Mouse (Mus musculus): ENCODE results near the gene Pagr1b. TPM values are rescaled to one million over a fixed set of nuclear protein-coding genes. Genes with fewer than 3 reads are reported as not detected.

Gene Pagr1b
- polyA plus RNA-seq, 1 experiment from 2014 or later, result not detected

DNA sequence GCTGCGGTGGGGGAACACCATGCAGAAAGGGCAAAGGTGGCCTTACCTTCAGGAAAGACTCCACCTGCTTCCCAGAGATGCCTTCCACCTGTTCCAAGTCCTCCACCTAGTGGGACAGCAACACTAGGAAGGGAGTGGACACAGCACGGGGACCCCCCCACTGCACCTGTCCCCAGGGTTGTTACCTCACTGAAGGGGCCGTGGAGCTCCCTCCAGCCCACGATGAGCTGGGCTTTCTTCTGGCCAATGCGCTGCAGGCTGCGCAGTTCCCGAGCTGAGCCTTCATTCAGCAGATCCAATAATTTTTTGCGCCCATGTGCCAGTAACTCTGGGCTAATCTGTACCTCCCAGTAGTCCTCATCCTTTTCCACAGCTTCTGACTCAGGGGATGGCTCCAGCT, 11.6 kb upstream of the Pagr1b start:
- 44% methylated on average over 8 of the region's 8 CpGs for WGBS
- Histone ChIP-seq H3K9ac (ENCODE audit: low read depth, low read length) (peak overlapping the region; percentile 55), H3K36me3 (ENCODE audit: control insufficient read depth, insufficient read depth) (peaks cover 45% of the 10 kb centered on the region), H3K9me3 (ENCODE audit: control insufficient read depth) (no peaks in the 10 kb centered on the region), H3K4me3 (ENCODE audit: low read depth, low read length) (peak overlapping the region; percentile 79), H3K4me1 (replicated peaks; ENCODE audit: control insufficient read depth, insufficient read depth, low read length) (peaks cover 6% of the 10 kb centered on the region; the same call in 1 of the 2 replicates), H3K4me2 (replicated peaks; ENCODE audit: low read depth) (peak overlapping the region; percentile 90), H3K27ac (ENCODE audit: low read depth, low read length) (peak overlapping the region; percentile 96), H3K27me3 (replicated peaks; ENCODE audit: control insufficient read depth, insufficient read depth, low read length) (no peaks in the 10 kb centered on the region)
- ATAC-seq, result no peak
- no peak for TF ChIP-seq CTCF (IDR thresholded peaks at IDR 0.05; ENCODE audit: low read depth)

DNA sequence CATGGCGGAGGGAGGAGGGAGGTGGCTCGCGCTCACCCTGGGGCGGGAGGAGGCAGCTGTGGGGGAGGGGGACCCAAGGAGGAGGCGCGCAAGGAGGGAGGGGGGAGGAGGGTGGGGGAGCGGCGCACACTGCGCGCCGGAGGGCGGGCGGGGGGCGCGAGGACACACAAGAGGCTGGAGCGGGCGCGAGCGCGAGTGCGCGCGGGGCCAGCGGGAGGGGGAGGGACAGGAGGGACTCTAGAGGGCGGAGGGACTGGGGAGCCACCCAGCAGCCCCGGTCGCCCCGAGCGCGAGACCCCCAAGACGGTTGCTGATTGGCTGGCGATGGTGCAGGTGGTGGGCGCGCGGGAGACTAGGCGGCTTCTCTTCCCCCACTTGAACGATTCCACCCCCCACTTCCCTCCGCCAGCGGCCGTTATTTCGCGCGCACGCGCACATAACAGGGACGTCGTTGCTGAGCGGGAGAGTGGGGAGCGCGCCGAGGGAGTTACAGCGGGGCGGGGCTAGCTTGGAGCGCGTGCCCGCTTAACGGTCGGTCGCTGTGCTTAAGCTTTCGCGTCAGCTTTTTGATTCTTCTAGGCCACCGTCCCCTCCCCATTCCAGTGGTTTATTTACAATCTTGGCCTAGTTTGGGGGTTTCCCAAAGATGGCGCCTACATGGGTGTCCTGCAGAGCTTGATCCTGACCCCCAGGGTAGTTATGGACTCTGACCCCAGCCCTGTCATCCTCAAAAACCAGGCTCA, 10.9 kb upstream of the Pagr1b start, which contains the start of gene Maz:
Gene Maz (minus strand): TSS at position 54 of the 743 bp plus-strand sequence.
- peak within 1 kb of the TSS; percentile 90 for H3K4me2 ChIP-seq (replicated peaks; ENCODE audit: low read depth)
- H3K27me3 ChIP-seq (replicated peaks; ENCODE audit: control insufficient read depth, insufficient read depth, low read length), result no peaks in the 10 kb centered on the region
- no peaks in the 10 kb centered on the region for H3K9me3 ChIP-seq (ENCODE audit: control insufficient read depth)
- TF ChIP-seq CTCF (IDR thresholded peaks at IDR 0.05; ENCODE audit: low read depth), result no peak
- peaks cover 45% of the 10 kb centered on the region for H3K36me3 ChIP-seq (ENCODE audit: control insufficient read depth, insufficient read depth)
- ATAC-seq, result peak; percentile 85
- H3K4me1 ChIP-seq (replicated peaks; ENCODE audit: control insufficient read depth, insufficient read depth, low read length), result peaks cover 6% of the 10 kb centered on the region; the same call in 1 of the 2 replicates
- peak within 1 kb of the TSS; percentile 79 for H3K4me3 ChIP-seq (ENCODE audit: low read depth, low read length)
- H3K27ac ChIP-seq (ENCODE audit: low read depth, low read length), result peak within 1 kb of the TSS; percentile 96
- peak within 1 kb of the TSS; percentile 78 for H3K9ac ChIP-seq (ENCODE audit: low read depth, low read length)
- WGBS, result under 1% methylated on average over 51 of the region's 63 CpGs

DNA sequence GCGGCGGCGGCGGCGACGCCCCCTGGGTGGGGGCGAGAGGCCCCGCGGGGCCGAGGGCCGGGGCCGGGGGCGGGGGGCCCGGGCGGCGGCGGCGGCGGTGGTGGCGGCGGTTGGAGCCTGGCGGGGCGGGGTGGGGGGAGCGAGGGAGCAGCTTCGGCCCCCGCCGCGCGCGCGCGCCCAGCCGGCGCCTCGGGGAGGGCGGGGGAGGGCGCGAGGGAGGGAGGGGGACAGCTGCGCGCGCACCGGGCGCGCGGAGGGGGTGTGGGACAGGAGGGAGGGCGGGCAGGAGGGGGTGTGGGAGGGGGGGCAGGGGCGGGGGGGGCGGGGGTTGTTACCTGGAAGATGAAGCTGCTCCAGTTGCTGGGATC, 10.3 kb upstream of the Pagr1b start:
- TF ChIP-seq CTCF (IDR thresholded peaks at IDR 0.05; ENCODE audit: low read depth), result no peak
- peaks cover 41% of the 10 kb centered on the region for H3K36me3 ChIP-seq (ENCODE audit: control insufficient read depth, insufficient read depth)

DNA sequence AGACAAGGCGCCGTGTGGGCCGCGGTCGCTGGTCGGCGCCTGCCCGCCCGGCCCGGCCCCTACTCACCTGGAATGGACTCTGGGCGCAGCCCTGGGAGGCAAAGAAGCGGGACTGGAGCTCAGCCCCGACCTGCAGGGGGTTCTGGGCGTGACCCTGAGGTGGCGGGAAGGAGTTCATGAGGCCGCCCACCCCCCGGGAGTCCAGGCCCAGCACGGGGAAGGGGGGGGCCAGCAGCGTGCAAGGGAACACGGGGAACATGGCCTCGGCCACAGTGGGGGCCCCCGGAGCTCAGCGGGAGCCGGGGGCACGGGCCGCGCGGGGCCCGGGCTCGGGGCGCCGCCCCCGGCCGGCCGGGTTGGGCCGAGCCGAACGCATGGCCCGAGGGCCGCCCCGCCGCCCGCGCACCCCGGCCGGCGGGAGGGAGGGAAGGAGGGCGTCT, 9.9 kb upstream of the Pagr1b start:
- Histone ChIP-seq H3K27ac (ENCODE audit: low read depth, low read length) (peak overlapping the region; percentile 96), H3K36me3 (ENCODE audit: control insufficient read depth, insufficient read depth) (peaks cover 37% of the 10 kb centered on the region), H3K27me3 (replicated peaks; ENCODE audit: control insufficient read depth, insufficient read depth, low read length) (no peaks in the 10 kb centered on the region), H3K9ac (ENCODE audit: low read depth, low read length) (peak overlapping the region; percentile 78), H3K4me2 (replicated peaks; ENCODE audit: low read depth) (peak overlapping the region; percentile 90), H3K4me1 (replicated peaks; ENCODE audit: control insufficient read depth, insufficient read depth, low read length) (peaks cover 14% of the 10 kb centered on the region; the same call in 1 of the 2 replicates), H3K9me3 (ENCODE audit: control insufficient read depth) (no peaks in the 10 kb centered on the region), H3K4me3 (ENCODE audit: low read depth, low read length) (peak overlapping the region; percentile 79)
- TF ChIP-seq CTCF (IDR thresholded peaks at IDR 0.05; ENCODE audit: low read depth), result no peak
- ATAC-seq, result peak; percentile 47
- WGBS, result under 1% methylated on average over 36 of the region's 48 CpGs

More for the DNA sequence above, 10.3 kb upstream of the Pagr1b start:
- Histone ChIP-seq H3K9ac (ENCODE audit: low read depth, low read length) (peak overlapping the region; percentile 78), H3K27me3 (replicated peaks; ENCODE audit: control insufficient read depth, insufficient read depth, low read length) (no peaks in the 10 kb centered on the region), H3K27ac (ENCODE audit: low read depth, low read length) (peak overlapping the region; percentile 96), H3K4me3 (ENCODE audit: low read depth, low read length) (peak overlapping the region; percentile 79), H3K4me2 (replicated peaks; ENCODE audit: low read depth) (peak overlapping the region; percentile 90), H3K9me3 (ENCODE audit: control insufficient read depth) (no peaks in the 10 kb centered on the region), H3K4me1 (replicated peaks; ENCODE audit: control insufficient read depth, insufficient read depth, low read length) (peaks cover 10% of the 10 kb centered on the region; the same call in 1 of the 2 replicates)
- 0% methylated on average over 5 of the region's 48 CpGs for WGBS
- ATAC-seq, result peak; percentile 34

DNA sequence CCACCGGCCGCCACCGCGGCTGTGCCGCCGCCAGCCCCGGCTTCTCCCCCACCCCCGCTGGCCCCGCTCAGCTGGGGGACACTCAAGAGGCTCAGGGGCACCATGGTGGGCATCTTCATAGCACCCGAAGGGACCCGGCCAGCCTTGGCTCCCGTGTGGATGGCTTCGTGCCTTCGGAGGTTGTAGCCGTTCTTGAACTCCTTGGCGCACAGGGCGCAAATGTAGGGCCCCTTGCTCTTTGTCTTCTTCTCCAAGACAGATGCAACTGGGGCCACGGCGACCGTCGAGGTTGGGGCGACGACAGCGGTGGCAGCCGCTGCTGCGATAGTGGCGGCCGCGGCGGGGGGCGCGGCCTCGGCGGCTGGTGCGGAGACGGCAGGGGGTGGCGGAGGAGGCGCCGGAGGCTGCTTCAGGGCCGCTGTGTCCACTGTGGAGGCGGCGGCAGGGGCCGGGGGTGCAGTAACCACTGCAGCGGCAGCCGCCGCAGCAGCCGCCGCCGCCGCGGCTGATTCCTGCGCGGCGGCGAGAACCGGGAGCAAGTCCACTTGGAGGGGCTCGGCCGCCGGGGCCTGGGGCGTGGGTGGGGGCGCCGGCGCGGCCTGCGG, 9.4 kb upstream of the Pagr1b start:
- Histone ChIP-seq H3K4me2 (replicated peaks; ENCODE audit: low read depth) (peak overlapping the region; percentile 90), H3K9ac (ENCODE audit: low read depth, low read length) (peak overlapping the region; percentile 78), H3K36me3 (ENCODE audit: control insufficient read depth, insufficient read depth) (peaks cover 34% of the 10 kb centered on the region), H3K27ac (ENCODE audit: low read depth, low read length) (peak overlapping the region; percentile 96), H3K4me1 (replicated peaks; ENCODE audit: control insufficient read depth, insufficient read depth, low read length) (peaks cover 15% of the 10 kb centered on the region; the same call in 1 of the 2 replicates), H3K27me3 (replicated peaks; ENCODE audit: control insufficient read depth, insufficient read depth, low read length) (no peaks in the 10 kb centered on the region), H3K4me3 (ENCODE audit: low read depth, low read length) (peak overlapping the region; percentile 79), H3K9me3 (ENCODE audit: control insufficient read depth) (no peaks in the 10 kb centered on the region)
- WGBS, result under 1% methylated on average over 61 of the region's 65 CpGs
- ATAC-seq, result peak; percentile 3; the same call in 1 of the 2 replicates
- no peak for TF ChIP-seq CTCF (IDR thresholded peaks at IDR 0.05; ENCODE audit: low read depth)

All from intestine, postnatal 0 days (tissue).